Mouse (Mus musculus) liver, postnatal 0 days (tissue): ENCODE data around the gene Hgd.

ENCODE experiments used
- CTCF ChIP-seq: sonication (generic); IDR thresholded peaks from 2 replicates; pipeline ENCODE4 v1.5.1; 2016; ENCODE audit warnings: antibody characterized with exemption, low read depth
- EP300 ChIP-seq: IDR thresholded peaks from 2 replicates; pipeline ENCODE4 v1.6.1; 2016; ENCODE audit warnings: antibody characterized with exemption, low read depth, mild to moderate bottlenecking

GRCm38 (mm10) chr16:37652654-37653053 is 72.7 kb downstream of the Hgd start:
- TF ChIP-seq CTCF = no peak
- no peak for TF ChIP-seq EP300
